Mouse (Mus musculus) erythroblast, embryonic 14.5 days (primary cell): ENCODE measurements around the gene Il1f5.

Experiments used
- GATA1 ChIP-seq: IDR thresholded peaks from 2 replicates; pipeline ENCODE4 v1.6.1; 2012; ENCODE audit warnings: low read length, inconsistent platforms, mixed read lengths
- TAL1 ChIP-seq: IDR thresholded peaks from 3 replicates; pipeline ENCODE4 v1.6.1; 2012; ENCODE audit warnings: low read length, inconsistent platforms, mixed read lengths

GRCm38 (mm10) chr2:24296837-24297236, 20.1 kb downstream of the Il1f5 start:
- TF ChIP-seq GATA1: no peak
- no peak for TF ChIP-seq TAL1
